Mouse (Mus musculus): ENCODE data around the gene Mllt3.

GRCm38 (mm10) chr4:87840210-87840910 is 192.8 kb downstream of the Mllt3 start:
- TF ChIP-seq ELF1 (IDR thresholded peaks at IDR 0.05; ENCODE audit: low read depth, low read length) = no peak
- TF ChIP-seq ETS1 (IDR thresholded peaks at IDR 0.05; ENCODE audit: low read depth, low read length) = no peak
- no peak for TF ChIP-seq MYC (IDR thresholded peaks at IDR 0.05; ENCODE audit: low read depth, low read length)
- TF ChIP-seq ZC3H11A (IDR thresholded peaks at IDR 0.05; ENCODE audit: low read depth, low read length) = no peak
- TF ChIP-seq ZNF384 (IDR thresholded peaks at IDR 0.05; ENCODE audit: low read depth, low read length) = no peak
- TF ChIP-seq ZMIZ1 (IDR thresholded peaks at IDR 0.05; ENCODE audit: low read depth, low read length) = no peak
- TF ChIP-seq CTCF (IDR thresholded peaks at IDR 0.05 in 2 of 3, conservative IDR thresholded peaks at IDR 0.05 in 1 of 3; ENCODE audit: control insufficient read depth in 1 of 3, insufficient read depth in 1 of 3, low read depth in 2 of 3, low read length in 3 of 3, poor library complexity in 1 of 3, severe bottlenecking in 1 of 3) = no peak
- no peak for TF ChIP-seq TBP (IDR thresholded peaks at IDR 0.05; ENCODE audit: low read depth, low read length)
- no peak for TF ChIP-seq EP300 (IDR thresholded peaks at IDR 0.05; ENCODE audit: low read depth in 1 of 2, low read length in 2 of 2)

All from MEL (cell line).